Mouse (Mus musculus): Measurements from ENCODE around the gene Gprasp2. TPM values are rescaled to one million over a fixed set of nuclear protein-coding genes. Genes with fewer than 3 reads are reported as not detected.
"Not testable (repeated sequence)": the region's sequence is repeated elsewhere in the genome, so short reads cannot be mapped to it uniquely, and the experiment has no call there.

Gene Gprasp2
- polyA plus RNA-seq (2012; ENCODE audit: insufficient read depth, insufficient read length, missing spikeins), result 1.9 TPM in 1 of 2 replicates, not detected in the other

DNA sequence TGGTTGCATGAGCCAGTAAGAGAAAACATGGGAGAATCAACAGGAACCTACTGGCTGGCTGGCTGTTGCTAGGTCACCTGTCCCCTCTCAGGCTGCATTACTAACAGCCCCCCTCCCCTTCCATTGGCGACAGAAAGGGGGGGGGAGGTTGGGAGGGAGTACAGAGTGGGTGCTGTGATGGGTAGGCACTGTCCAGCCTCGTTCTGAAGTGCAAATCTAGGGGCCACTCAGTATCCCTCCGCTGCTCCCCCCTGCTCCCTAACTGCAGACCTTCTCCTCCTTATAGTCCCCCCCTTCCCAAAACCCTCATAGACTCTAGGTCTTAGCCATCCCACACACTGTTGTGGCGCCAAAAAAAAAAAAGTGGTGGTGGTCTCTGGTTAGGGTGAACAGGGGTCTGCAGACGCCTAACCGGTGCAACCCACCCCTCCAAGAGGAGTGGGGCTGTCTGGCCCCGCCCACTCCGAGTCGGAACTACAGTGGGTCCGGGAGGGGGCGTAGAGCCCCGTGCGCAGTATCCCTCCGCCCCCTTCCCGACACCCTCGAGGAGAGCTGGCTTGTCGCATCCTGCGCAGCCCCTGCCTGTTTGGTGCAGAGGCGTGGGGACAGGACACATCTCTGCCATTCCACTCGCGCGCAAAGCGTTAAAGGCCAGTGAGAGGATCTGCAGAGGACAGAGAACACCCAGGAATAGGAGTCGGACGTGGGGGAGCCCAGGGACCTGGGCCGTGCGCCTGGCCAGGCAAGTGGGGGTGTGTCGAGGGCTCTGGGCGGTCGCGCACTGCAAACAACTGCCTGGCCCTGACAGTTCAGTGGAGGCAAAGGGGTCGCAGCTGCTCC is at the start of gene Gprasp2:
Gprasp2 (plus strand) TSS at position 514 of the 840 bp plus-strand sequence.
- not testable (repeated sequence) for H3K4me1 ChIP-seq (ENCODE audit: control insufficient read depth, insufficient read depth, low read length); H3K27ac ChIP-seq (ENCODE audit: insufficient read depth, low read depth, low read length); H3K4me3 ChIP-seq (ENCODE audit: insufficient read depth, low read length)

DNA sequence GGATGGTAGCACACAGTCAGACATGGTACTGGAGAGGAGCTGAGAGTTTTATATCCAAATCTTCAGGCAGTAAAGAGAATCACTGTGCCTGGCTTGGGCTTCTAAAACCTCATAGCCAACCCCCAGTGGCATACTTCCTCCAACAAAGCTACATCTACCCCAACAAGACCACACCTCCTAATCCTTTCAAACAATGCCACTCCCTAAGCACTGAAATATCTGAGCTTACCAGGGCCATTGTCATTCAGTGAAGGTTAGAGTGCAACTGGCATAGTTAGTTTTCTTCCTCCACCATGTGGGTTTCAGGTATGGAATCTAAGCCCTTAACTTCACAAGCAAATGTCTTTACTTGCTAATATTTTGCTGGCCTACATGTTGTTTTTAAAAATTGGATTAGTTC is 47.3 kb upstream of the Gprasp2 start:
- Histone ChIP-seq H3K4me1 (ENCODE audit: control insufficient read depth, insufficient read depth, low read length) (no peaks in the 10 kb centered on the region), H3K4me3 (ENCODE audit: insufficient read depth, low read length) (no peak overlapping the region), H3K27ac (ENCODE audit: insufficient read depth, low read depth, low read length) (no peak overlapping the region)
- TF ChIP-seq CTCF (IDR thresholded peaks at IDR 0.05; ENCODE audit: low read depth, low read length), result no peak
- no peak for TF ChIP-seq POLR2A (IDR thresholded peaks at IDR 0.05; ENCODE audit: borderline replicate concordance, low read depth, low read length)

DNA sequence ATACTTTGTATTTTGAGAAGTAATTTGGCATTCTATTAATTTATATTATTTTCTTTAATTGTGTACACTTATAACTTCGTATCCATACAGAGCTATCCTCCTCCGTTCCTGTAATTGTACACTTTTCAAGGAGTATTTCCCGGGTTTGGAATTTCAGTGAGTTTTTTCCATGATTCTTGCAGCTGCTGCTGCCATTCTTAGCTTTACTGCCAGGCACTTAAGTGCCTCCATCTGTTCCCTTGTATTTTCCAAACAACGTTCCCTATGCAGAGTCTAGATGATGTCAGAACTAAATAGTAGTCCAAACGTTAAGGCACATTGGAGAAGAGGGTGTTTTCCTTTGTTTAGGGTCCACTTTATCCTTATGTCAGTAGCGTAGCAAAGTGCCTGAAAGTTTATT is 46.5 kb upstream of the Gprasp2 start:
- TF ChIP-seq CTCF (IDR thresholded peaks at IDR 0.05; ENCODE audit: low read depth, low read length) (no peak), POLR2A (IDR thresholded peaks at IDR 0.05; ENCODE audit: borderline replicate concordance, low read depth, low read length) (no peak)
- Histone ChIP-seq H3K4me1 (ENCODE audit: control insufficient read depth, insufficient read depth, low read length) (no peaks in the 10 kb centered on the region), H3K27ac (ENCODE audit: insufficient read depth, low read depth, low read length) (no peak overlapping the region), H3K4me3 (ENCODE audit: insufficient read depth, low read length) (no peak overlapping the region)

DNA sequence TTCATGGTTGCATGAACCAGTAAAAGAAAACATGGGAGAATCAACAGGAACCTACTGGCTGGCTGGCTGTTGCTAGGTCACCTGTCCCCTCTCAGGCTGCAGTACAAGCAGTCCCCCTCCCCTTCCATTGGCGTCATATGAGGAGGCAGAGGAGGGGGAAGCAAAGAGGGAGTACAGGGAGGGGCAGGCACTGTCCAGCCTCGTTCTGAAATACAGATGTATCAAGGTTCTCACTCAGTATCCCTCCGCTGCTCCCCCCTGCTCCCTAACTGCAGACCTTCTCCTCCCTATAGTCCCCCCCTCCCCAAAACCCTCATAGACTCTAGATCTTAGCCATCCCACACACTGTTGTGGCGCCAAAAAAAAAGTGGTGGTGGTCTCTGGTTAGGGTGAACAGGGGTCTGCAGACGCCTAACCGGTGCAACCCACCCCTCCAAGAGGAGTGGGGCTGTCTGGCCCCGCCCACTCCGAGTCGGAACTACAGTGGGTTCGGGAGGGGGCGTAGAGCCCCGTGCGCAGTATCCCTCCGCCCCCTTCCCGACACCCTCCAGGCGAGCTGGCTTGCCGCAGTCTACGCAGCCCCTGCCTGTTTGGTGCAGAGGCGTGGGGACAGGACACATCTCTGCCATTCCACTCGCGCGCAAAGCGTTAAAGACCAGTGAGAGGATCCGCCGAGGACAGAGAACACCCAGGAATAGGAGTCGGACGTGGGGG is 43.1 kb upstream of the Gprasp2 start:
- H3K4me3 ChIP-seq (ENCODE audit: insufficient read depth, low read length), result peak overlapping the region; percentile 11
- not testable (repeated sequence) for H3K27ac ChIP-seq (ENCODE audit: insufficient read depth, low read depth, low read length); H3K4me1 ChIP-seq (ENCODE audit: control insufficient read depth, insufficient read depth, low read length)

DNA sequence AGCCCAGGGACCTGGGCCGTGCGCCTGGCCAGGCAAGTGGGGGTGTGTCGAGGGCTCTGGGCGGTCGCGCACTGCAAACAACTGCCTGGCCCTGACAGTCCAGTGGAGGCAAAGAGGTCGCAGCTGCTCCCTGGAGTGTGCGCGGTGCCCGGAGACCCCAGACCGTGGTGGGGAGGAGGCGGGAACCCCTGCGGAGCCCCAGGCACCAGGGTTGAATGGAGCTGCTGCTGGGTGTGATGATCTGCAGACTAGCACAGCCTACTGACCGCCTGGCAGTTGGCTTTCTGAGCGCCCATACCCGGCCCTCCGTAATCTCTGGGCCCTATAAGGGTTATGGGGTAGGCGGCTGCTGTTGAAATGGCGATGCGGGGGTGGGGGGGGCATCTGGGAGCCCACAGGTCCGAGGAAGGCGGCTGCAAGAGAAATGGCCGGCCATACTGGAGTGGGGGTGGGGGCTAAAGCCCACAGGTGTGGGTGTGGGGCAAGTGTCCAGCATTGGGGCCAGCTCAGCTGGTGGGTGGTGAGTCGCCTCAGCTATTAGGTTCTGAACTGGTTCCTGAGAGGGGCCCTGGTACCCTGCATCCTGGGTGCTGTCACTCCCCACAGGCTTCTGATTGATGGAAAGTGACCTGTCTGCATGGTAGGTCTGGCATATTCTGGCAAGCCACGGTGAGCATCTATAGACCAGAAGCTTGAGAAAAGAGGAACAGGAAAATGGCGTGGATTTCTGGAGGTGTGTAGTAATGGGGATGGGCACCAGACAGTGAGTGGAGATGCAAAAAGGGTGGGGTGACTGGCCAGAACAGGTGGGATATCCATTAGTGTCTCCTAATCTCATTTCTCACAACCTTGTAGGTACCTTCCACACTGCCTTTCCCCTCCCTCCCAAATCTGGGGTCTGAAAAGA is 42.3 kb upstream of the Gprasp2 start:
- peak overlapping the region; percentile 23 for H3K4me3 ChIP-seq (ENCODE audit: insufficient read depth, low read length)
- H3K4me1 ChIP-seq (ENCODE audit: control insufficient read depth, insufficient read depth, low read length); H3K27ac ChIP-seq (ENCODE audit: insufficient read depth, low read depth, low read length): not testable (repeated sequence)

DNA sequence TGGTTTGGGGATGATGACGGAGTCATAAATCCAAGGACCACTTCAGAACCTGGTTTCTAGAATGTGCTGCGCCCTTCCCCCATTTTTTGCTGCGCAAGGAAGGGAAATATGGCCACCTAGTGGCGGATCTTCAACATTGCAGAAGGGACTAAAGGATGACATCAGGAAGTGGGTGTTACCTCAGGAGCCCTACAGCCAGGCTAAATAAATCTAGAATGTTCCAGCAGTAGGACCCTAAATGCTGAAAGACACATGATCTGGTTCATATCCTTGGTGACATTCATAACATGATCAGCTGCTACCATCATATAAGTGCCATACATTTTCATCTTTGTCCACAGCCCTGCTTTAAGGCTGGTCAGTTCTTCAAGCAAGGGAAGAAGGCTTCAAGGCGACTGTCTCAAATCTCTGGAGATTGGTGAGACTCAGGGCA is 41.6 kb upstream of the Gprasp2 start, which contains the start of gene Bhlhb9:
Bhlhb9 (plus strand) TSS at position 383 of the 433 bp plus-strand sequence.
- not testable (repeated sequence) for H3K27ac ChIP-seq (ENCODE audit: insufficient read depth, low read depth, low read length); H3K4me1 ChIP-seq (ENCODE audit: control insufficient read depth, insufficient read depth, low read length)
- H3K4me3 ChIP-seq (ENCODE audit: insufficient read depth, low read length), result peak within 1 kb of the TSS; percentile 23

DNA sequence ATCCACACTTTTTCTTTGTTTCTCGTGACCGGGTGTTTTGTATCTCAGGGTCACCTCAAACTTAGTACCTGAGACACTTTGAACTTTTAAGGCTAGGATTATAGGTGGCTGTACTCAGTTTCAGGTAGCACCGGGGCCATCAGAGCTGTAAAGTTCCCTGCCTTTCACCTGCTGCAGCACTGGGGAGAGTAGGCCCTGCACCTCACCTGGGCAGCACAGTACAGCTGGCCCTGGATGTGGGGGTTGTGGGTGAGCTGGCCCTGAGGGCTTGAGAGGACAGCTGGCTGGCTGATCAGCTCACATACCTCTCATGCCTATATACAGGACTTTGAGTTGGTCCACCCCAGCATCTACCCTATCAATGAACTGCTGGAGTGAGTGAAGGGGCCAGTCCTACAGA is 34.7 kb upstream of the Gprasp2 start:
- TF ChIP-seq POLR2A (IDR thresholded peaks at IDR 0.05; ENCODE audit: borderline replicate concordance, low read depth, low read length) (no peak), CTCF (IDR thresholded peaks at IDR 0.05; ENCODE audit: low read depth, low read length) (no peak)
- no peak overlapping the region for H3K4me3 ChIP-seq (ENCODE audit: insufficient read depth, low read length)
- no peak overlapping the region for H3K27ac ChIP-seq (ENCODE audit: insufficient read depth, low read depth, low read length)
- H3K4me1 ChIP-seq (ENCODE audit: control insufficient read depth, insufficient read depth, low read length), result no peaks in the 10 kb centered on the region

DNA sequence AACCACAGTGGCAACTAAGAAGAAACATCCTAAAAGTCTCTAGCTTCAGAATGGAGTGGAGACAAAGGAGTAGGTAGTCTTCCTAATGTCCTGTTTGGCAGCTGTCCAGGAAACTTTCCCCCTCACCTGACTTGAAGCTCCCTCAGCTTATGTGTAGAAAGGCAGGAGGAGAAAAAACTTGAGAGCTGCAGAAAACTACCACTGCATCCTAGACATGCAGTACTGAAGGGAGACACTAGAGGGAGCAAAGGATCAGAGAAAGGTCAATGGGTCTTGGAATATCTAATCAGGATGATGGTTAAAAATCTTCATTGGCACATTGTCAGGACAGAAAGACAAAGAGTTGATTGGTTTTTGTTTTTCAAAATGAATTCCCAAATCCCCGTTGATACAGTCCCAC is 33.1 kb upstream of the Gprasp2 start:
- no peak for TF ChIP-seq CTCF (IDR thresholded peaks at IDR 0.05; ENCODE audit: low read depth, low read length)
- TF ChIP-seq POLR2A (IDR thresholded peaks at IDR 0.05; ENCODE audit: borderline replicate concordance, low read depth, low read length), result no peak
- H3K27ac ChIP-seq (ENCODE audit: insufficient read depth, low read depth, low read length), result no peak overlapping the region
- H3K4me1 ChIP-seq (ENCODE audit: control insufficient read depth, insufficient read depth, low read length), result no peaks in the 10 kb centered on the region
- no peak overlapping the region for H3K4me3 ChIP-seq (ENCODE audit: insufficient read depth, low read length)

DNA sequence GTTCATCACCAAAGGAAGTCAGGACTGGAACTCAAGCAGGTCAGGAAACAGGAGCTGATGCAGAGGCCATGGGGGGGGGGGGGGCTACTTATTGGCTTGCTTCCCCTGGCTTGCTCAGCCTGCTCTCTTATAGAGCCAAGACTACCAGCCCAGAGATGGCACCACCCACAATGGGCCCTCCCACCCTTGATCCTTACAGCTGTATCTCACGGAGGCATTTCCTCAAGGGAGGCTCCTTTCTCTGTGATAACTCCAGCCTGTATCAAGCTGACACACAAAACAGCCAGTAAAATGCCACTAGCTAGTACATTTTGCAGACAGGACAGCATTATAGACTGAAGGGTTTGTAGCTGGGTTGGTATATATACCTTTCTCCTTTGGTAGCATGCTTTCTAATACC is 2.9 kb upstream of the Gprasp2 start:
- not testable (repeated sequence) for H3K27ac ChIP-seq (ENCODE audit: insufficient read depth, low read depth, low read length); H3K4me3 ChIP-seq (ENCODE audit: insufficient read depth, low read length); H3K4me1 ChIP-seq (ENCODE audit: control insufficient read depth, insufficient read depth, low read length)

DNA sequence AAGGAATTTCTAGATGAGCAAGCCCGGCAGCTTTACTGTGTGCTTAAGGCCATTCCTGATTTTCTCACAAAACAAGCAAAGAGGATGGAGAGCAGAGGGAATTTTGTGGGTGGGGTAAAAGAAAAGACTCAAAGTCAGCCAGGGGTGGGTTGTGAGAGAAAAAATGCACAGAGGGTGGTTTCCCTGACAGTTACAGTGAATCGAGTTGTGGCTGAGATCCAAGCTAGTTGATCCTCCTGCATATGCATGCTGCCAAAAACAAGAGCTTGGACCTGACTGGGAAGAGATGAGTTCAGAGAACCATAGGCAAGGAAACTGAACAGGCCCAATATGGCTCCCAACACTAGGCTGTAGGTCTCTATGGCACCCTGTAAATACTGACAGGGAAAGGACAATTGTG is 938 bp upstream of the Gprasp2 start:
- H3K27ac ChIP-seq (ENCODE audit: insufficient read depth, low read depth, low read length), result no peak overlapping the region
- H3K4me1 ChIP-seq (ENCODE audit: control insufficient read depth, insufficient read depth, low read length), result no peaks in the 10 kb centered on the region
- TF ChIP-seq CTCF (IDR thresholded peaks at IDR 0.05; ENCODE audit: low read depth, low read length), result no peak
- TF ChIP-seq POLR2A (IDR thresholded peaks at IDR 0.05; ENCODE audit: borderline replicate concordance, low read depth, low read length), result no peak
- H3K4me3 ChIP-seq (ENCODE audit: insufficient read depth, low read length), result no peak overlapping the region

DNA sequence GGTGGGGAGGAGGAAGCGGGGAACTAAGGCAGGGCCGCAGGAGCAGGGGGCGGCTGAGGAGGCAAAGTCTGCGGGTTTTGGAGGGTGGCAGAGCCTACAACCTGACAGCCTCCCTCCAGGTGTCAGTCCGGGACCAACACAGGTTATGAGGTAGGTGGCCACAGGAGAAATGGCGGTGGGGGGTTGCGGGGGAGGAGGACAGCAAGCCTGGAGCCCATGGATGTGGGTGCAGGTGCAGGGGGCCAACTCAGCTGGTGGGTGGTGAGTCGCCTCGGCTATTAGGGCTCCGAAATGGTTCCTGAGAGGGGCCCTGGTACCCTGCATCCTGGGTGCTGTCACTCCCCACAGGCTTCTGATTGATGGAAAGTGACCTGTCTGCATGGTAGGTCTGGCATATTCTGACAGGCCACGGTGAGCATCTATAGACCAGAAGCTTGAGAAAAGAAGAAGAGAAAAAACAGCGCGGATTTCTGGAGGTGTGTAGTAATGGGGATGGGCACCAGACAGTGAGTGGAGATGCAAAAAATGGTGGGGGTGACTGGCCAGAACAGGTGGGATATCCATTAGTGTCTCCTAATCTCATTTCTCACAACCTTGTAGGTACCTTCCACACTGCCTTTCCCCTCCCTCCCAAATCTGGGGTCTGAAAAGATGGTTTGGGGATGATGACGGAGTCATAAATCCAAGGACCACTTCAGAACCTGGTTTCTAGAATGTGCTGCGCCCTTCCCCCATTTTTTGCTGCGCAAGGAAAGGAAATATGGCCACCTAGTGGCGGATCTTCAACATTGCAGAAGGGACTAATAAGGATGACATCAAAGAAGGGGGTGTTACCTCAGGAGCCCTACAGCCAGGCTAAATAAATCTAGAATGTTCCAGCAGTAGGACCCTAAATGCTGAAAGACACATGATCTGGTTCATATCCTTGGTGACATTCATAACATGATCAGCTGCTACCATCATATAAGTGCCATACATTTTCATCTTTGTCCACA is 860 bp downstream of the Gprasp2 start:
- H3K4me1 ChIP-seq (ENCODE audit: control insufficient read depth, insufficient read depth, low read length); H3K27ac ChIP-seq (ENCODE audit: insufficient read depth, low read depth, low read length); H3K4me3 ChIP-seq (ENCODE audit: insufficient read depth, low read length): not testable (repeated sequence)

DNA sequence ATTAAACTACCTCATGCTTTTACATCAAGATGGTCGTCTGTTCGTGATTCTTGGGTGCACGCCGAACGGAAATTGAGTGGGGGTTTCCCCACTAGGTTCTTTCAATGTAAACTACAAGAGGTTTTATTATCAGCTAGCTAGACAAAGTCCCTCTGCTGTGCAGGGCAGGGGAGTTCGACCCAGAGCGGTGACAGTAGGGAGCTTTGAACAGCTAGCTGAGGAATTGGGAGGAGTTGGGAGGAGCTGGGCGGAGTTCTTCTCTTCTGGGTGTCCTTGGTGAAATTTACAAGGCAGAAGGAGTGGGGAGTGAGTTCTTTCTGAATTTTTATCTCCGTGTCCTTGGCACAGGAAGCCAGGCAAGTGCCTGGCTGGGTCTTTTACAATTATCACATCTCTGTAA is 28.0 kb downstream of the Gprasp2 start:
- H3K4me3 ChIP-seq (ENCODE audit: insufficient read depth, low read length); H3K27ac ChIP-seq (ENCODE audit: insufficient read depth, low read depth, low read length); H3K4me1 ChIP-seq (ENCODE audit: control insufficient read depth, insufficient read depth, low read length): not testable (repeated sequence)
